Mouse (Mus musculus): Measurements from ENCODE around the gene Ostf1. TPM values are rescaled to one million over a fixed set of nuclear protein-coding genes. Genes with fewer than 3 reads are reported as not detected.
A peak's percentile ranks its signal among the peaks of the same experiment; 100 is the strongest.

Gene Ostf1
- total RNA-seq, 2 experiments from 2014 or later = 46.5 to 52.2 TPM

GRCm38 (mm10) chr19:18647775-18648557, 16.3 kb upstream of the Ostf1 start:
- DNase-seq = no peak
- intact Hi-C loops (cut with DNase I) = no loop called here

GRCm38 (mm10) chr19:18646853-18647420, 15.3 kb upstream of the Ostf1 start:
- DNase-seq = no peak
- intact Hi-C loops (cut with DNase I) = no loop called here

- DNase-seq = no peak
- intact Hi-C loops (cut with DNase I) = no loop called here
Observed at GRCm38 (mm10) chr19:18646397-18646796, 14.8 kb upstream of the Ostf1 start.

- DNase-seq = no peak
- intact Hi-C loops (cut with DNase I) = no loop called here
Observed at GRCm38 (mm10) chr19:18644084-18644483, 12.5 kb upstream of the Ostf1 start.

GRCm38 (mm10) chr19:18643411-18643810, 11.8 kb upstream of the Ostf1 start:
- intact Hi-C loops (cut with DNase I) = no loop called here
- no peak for DNase-seq

GRCm38 (mm10) chr19:18641001-18641400, 9.4 kb upstream of the Ostf1 start:
- intact Hi-C loops (cut with DNase I) = no loop called here
- DNase-seq = no peak

GRCm38 (mm10) chr19:18639552-18639951, 7.9 kb upstream of the Ostf1 start:
- intact Hi-C loops (cut with DNase I) = loop anchor here (5.0 kb wide), 1 partner anchor 73 kb away; the partner anchor contains the start of gene D030056L22Rik
- DNase-seq = no peak

- intact Hi-C loops (cut with DNase I) = loop anchor here (5.0 kb wide), 1 partner anchor 73 kb away; the partner anchor contains the start of gene D030056L22Rik
Observed at GRCm38 (mm10) chr19:18638949-18639348, 7.3 kb upstream of the Ostf1 start.

GRCm38 (mm10) chr19:18637954-18638353, 6.3 kb upstream of the Ostf1 start:
- no peak for DNase-seq
- intact Hi-C loops (cut with DNase I) = loop anchor here (5.0 kb wide), 1 partner anchor 74 kb away; the partner anchor contains the start of gene D030056L22Rik

More at GRCm38 (mm10) chr19:18638949-18639348, 7.3 kb upstream of the Ostf1 start:
- DNase-seq = no peak

- intact Hi-C loops (cut with DNase I) = loop anchor here (5.0 kb wide), 1 partner anchor 40 kb away; the partner anchor contains the start of gene Carnmt1
- DNase-seq = no peak
Observed at GRCm38 (mm10) chr19:18632231-18633185, 885 bp upstream of the Ostf1 start.

GRCm38 (mm10) chr19:18631161-18631643, 421 bp downstream of the Ostf1 start:
- intact Hi-C loops (cut with DNase I) = loop anchor here (2.0 to 5.0 kb wide), 2 partner anchors 14 to 41 kb away; partner anchors contain the start of gene Carnmt1
- DNase-seq = peak; percentile 79 to 81

- intact Hi-C loops (cut with DNase I) = loop anchor here (2.0 to 5.0 kb wide), 2 partner anchors 14 to 42 kb away; partner anchors contain the start of gene Carnmt1
- peak; percentile 36 to 37 for DNase-seq
Observed at GRCm38 (mm10) chr19:18630221-18631119, 1.2 kb downstream of the Ostf1 start.

- intact Hi-C loops (cut with DNase I) = no loop called here
- no peak for DNase-seq
Observed at GRCm38 (mm10) chr19:18629589-18629988, 2.0 kb downstream of the Ostf1 start.

- intact Hi-C loops (cut with DNase I) = no loop called here
- DNase-seq = no peak
Observed at GRCm38 (mm10) chr19:18623894-18624293, 7.7 kb downstream of the Ostf1 start.

- intact Hi-C loops (cut with DNase I) = no loop called here
Observed at GRCm38 (mm10) chr19:18619691-18620090, 11.9 kb downstream of the Ostf1 start.

GRCm38 (mm10) chr19:18619060-18619459, 12.6 kb downstream of the Ostf1 start:
- intact Hi-C loops (cut with DNase I) = no loop called here
- DNase-seq = no peak

More at GRCm38 (mm10) chr19:18619691-18620090, 11.9 kb downstream of the Ostf1 start:
- DNase-seq = no peak

GRCm38 (mm10) chr19:18617504-18617903, 14.1 kb downstream of the Ostf1 start:
- intact Hi-C loops (cut with DNase I) = loop anchor here (2.0 kb wide), 1 partner anchor 13 kb away; the partner anchor contains the start of genes Nmrk1 and Ostf1
- no peak for DNase-seq

- peak in 1 of 2 experiments; percentile 25 for DNase-seq
- intact Hi-C loops (cut with DNase I) = loop anchor here (2.0 kb wide), 1 partner anchor 15 kb away; the partner anchor contains the start of genes Nmrk1 and Ostf1
Observed at GRCm38 (mm10) chr19:18615680-18616240, 15.9 kb downstream of the Ostf1 start.

GRCm38 (mm10) chr19:18614337-18614736, 17.3 kb downstream of the Ostf1 start:
- intact Hi-C loops (cut with DNase I) = no loop called here
- DNase-seq = no peak
